Mouse (Mus musculus) liver, embryonic 14.5 days (tissue): ENCODE measurements around the gene Mbnl2.

ENCODE experiments used
- CTCF ChIP-seq: IDR thresholded peaks from 2 replicates; pipeline ENCODE4 v1.5.1; 2016; ENCODE audit warnings: antibody characterized with exemption, low read depth, control low read depth
- EP300 ChIP-seq: IDR thresholded peaks from 2 replicates; pipeline ENCODE4 v1.6.1; 2016; ENCODE audit warnings: antibody characterized with exemption, low read depth

GRCm38 (mm10) chr14:120238501-120238900, 37.0 kb upstream of the Mbnl2 start:
- no peak for TF ChIP-seq EP300
- TF ChIP-seq CTCF: no peak
